Mouse (Mus musculus): ENCODE measurements around the gene Moap1. TPM values are rescaled to one million over a fixed set of nuclear protein-coding genes. Genes with fewer than 3 reads are reported as not detected.
A peak's percentile ranks its signal among the peaks of the same experiment; 100 is the strongest.

The Moap1 gene
- polyA plus RNA-seq, 1 experiment: not detected

- whole genome bisulfite sequencing: 1% methylated on average over 46 of the region's 46 CpGs
- peak overlapping the region; percentile 82 for H3K27ac ChIP-seq (ENCODE audit: control insufficient read depth, insufficient read depth, low read depth, low read length, poor library complexity)
- TF ChIP-seq POLR2A (IDR thresholded peaks at IDR 0.05; ENCODE audit: borderline replicate concordance, control insufficient read depth, low read depth, low read length) (peak; percentile 44; the same call in 1 of the 2 replicates), CTCF (IDR thresholded peaks at IDR 0.05; ENCODE audit: control insufficient read depth, insufficient read depth, low read length) (no peak)
- peak overlapping the region; percentile 91 for H3K4me3 ChIP-seq (replicated peaks; ENCODE audit: control insufficient read depth, low read depth, low read length)
- H3K4me1 ChIP-seq (ENCODE audit: control insufficient read depth, insufficient read depth, low read length): no peaks in the 10 kb centered on the region; the same call in 1 of the 2 replicates
These were observed 13.7 kb upstream of the Moap1 start for GRCm38 (mm10) chr12:102757055-102757688.

GRCm38 (mm10) chr12:102756304-102756703, 12.8 kb upstream of the Moap1 start:
- Histone ChIP-seq H3K4me1 (ENCODE audit: control insufficient read depth, insufficient read depth, low read length) (no peaks in the 10 kb centered on the region; the same call in 1 of the 2 replicates), H3K4me3 (replicated peaks; ENCODE audit: control insufficient read depth, low read depth, low read length) (no peak overlapping the region), H3K27ac (ENCODE audit: control insufficient read depth, insufficient read depth, low read depth, low read length, poor library complexity) (no peak overlapping the region)
- WGBS: 76% methylated on average over 7 of the region's 7 CpGs
- TF ChIP-seq CTCF (IDR thresholded peaks at IDR 0.05; ENCODE audit: control insufficient read depth, insufficient read depth, low read length): peak; percentile 47; the same call in 1 of the 2 replicates
- TF ChIP-seq POLR2A (IDR thresholded peaks at IDR 0.05; ENCODE audit: borderline replicate concordance, control insufficient read depth, low read depth, low read length): no peak

DNA sequence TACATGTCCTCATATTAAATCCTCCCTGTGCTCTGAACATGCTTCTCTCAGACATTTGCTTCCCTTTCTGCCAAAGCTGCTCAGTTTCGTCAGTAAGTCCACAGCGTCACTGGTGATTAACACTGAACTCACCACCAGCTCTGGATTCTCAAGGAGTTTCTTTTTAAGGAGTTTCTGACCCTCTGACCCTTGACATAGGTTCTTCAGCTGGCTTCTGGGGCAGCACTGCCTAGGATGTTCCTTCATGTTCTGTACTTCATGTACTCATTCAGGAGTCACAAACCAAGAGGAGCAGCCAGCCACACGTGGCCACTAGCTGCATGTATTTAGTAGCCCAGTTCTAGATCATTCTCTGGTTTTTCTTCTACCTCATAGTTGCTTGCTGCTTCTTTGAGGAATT, 4.8 kb upstream of the Moap1 start:
- no peak overlapping the region for H3K27ac ChIP-seq (ENCODE audit: control insufficient read depth, insufficient read depth, low read depth, low read length, poor library complexity)
- WGBS: 58% methylated on average over 3 of the region's 3 CpGs

DNA sequence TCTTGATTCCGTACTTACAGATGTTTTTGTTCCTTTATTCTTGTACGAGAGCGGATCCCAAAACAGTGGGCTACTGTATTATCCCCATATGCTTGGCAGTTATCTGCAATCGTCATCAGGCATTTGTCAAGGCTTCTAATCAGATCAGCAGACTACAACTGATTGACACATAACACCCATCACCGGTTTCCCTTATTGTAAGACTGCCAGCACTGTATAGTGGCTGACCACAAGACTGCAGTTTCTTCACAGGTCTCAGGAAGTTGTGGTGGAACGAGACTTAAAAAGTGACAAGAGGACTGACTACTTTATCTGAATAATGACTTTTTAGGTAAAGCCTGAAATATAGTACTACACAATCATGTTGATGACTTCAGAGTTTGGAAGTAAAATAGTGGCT, 1.4 kb upstream of the Moap1 start:
- Histone ChIP-seq H3K27ac (ENCODE audit: control insufficient read depth, insufficient read depth, low read depth, low read length, poor library complexity) (no peak overlapping the region; the same call in 1 of the 2 replicates), H3K4me3 (replicated peaks; ENCODE audit: control insufficient read depth, low read depth, low read length) (no peak overlapping the region), H3K4me1 (ENCODE audit: control insufficient read depth, insufficient read depth, low read length) (peaks cover 2% of the 10 kb centered on the region; the same call in 1 of the 2 replicates)
- no peak for TF ChIP-seq CTCF (IDR thresholded peaks at IDR 0.05; ENCODE audit: control insufficient read depth, insufficient read depth, low read length)
- no peak for TF ChIP-seq POLR2A (IDR thresholded peaks at IDR 0.05; ENCODE audit: borderline replicate concordance, control insufficient read depth, low read depth, low read length)
- 10% methylated on average over 6 of the region's 6 CpGs for WGBS

More for the DNA sequence above, 4.8 kb upstream of the Moap1 start:
- Histone ChIP-seq H3K4me1 (ENCODE audit: control insufficient read depth, insufficient read depth, low read length) (peaks cover 2% of the 10 kb centered on the region; the same call in 1 of the 2 replicates), H3K4me3 (replicated peaks; ENCODE audit: control insufficient read depth, low read depth, low read length) (no peak overlapping the region)
- no peak for TF ChIP-seq POLR2A (IDR thresholded peaks at IDR 0.05; ENCODE audit: borderline replicate concordance, control insufficient read depth, low read depth, low read length)
- no peak for TF ChIP-seq CTCF (IDR thresholded peaks at IDR 0.05; ENCODE audit: control insufficient read depth, insufficient read depth, low read length)

DNA sequence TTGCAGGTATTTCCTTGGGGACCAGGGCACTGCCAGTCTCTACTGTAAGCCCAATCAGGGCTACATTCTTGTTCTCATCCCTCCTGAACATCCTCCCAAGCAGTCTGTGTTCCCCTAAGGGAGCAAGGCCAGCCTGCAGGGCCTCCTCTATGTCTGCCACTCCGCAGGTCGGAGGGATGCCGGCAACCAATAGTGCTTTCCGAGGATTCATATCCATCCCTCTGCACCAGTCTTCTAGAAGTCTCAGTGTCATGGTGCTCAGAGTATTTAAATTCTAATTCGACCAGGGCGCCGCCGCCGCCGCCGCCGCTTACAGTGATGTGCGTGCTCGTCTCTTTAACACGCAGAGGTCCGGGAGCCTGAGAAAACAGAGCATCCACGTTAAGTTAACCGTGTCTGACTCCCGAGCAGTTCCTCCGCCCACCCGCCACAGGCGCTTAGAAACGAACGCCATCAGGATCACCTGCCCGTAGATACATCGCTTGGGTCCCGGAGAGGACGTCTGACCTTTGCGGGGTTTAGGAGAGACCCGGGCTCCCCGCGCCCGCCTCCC, 349 bp downstream of the Moap1 start:
- H3K4me1 ChIP-seq (ENCODE audit: control insufficient read depth, insufficient read depth, low read length): peaks cover 2% of the 10 kb centered on the region; the same call in 1 of the 2 replicates
- WGBS: 1% methylated on average over 33 of the region's 33 CpGs
- TF ChIP-seq CTCF (IDR thresholded peaks at IDR 0.05; ENCODE audit: control insufficient read depth, insufficient read depth, low read length): no peak
- no peak for TF ChIP-seq POLR2A (IDR thresholded peaks at IDR 0.05; ENCODE audit: borderline replicate concordance, control insufficient read depth, low read depth, low read length)
- H3K4me3 ChIP-seq (replicated peaks; ENCODE audit: control insufficient read depth, low read depth, low read length): peak overlapping the region; percentile 85
- peak overlapping the region; percentile 98 for H3K27ac ChIP-seq (ENCODE audit: control insufficient read depth, insufficient read depth, low read depth, low read length, poor library complexity)

DNA sequence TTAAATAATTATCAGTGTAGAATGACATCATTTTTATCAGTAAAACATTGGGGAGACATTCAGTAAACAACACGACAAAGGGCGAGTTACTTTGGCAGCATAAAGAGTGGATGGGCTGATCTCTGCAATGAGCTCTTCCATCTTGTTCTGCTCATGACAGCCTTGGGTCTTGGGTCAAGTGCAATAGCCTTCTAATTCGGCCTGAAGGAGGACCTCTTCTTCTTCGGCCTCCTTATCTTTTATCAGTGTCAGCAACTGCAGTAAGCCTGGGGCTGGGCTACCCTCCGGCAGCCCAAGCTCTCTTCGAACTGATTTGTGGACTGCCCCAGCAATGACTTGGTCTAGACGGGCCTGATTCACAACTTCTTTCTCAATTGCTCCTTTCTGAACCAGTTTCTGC, 1.4 kb downstream of the Moap1 start:
- H3K4me1 ChIP-seq (ENCODE audit: control insufficient read depth, insufficient read depth, low read length): peaks cover 2% of the 10 kb centered on the region; the same call in 1 of the 2 replicates
- WGBS: 70% methylated on average over 7 of the region's 7 CpGs

DNA sequence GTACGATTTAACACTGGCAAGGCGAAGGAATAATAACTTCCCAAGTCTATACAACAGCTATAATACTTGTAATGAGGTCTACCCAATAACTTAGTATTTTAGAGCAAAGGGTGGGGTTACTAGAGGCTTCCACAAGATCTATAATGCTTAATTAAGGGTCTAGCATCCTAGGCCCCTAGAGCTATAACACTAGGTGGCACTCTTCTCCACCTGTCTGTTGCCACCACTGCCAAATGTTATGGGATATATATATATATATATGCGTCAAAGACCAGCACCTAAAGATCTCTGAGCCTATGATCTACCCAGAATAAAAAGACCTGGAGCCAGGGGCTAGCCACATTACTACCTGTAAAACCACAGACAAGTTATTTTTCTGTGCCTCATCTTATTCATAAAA, 3.2 kb downstream of the Moap1 start:
- H3K4me1 ChIP-seq (ENCODE audit: control insufficient read depth, insufficient read depth, low read length): peaks cover 2% of the 10 kb centered on the region; the same call in 1 of the 2 replicates
- H3K4me3 ChIP-seq (replicated peaks; ENCODE audit: control insufficient read depth, low read depth, low read length): no peak overlapping the region
- H3K27ac ChIP-seq (ENCODE audit: control insufficient read depth, insufficient read depth, low read depth, low read length, poor library complexity): no peak overlapping the region
- 59% methylated on average over 3 of the region's 3 CpGs for WGBS
- no peak for TF ChIP-seq POLR2A (IDR thresholded peaks at IDR 0.05; ENCODE audit: borderline replicate concordance, control insufficient read depth, low read depth, low read length)
- no peak for TF ChIP-seq CTCF (IDR thresholded peaks at IDR 0.05; ENCODE audit: control insufficient read depth, insufficient read depth, low read length)

More for the DNA sequence above, 1.4 kb downstream of the Moap1 start:
- TF ChIP-seq POLR2A (IDR thresholded peaks at IDR 0.05; ENCODE audit: borderline replicate concordance, control insufficient read depth, low read depth, low read length) (no peak), CTCF (IDR thresholded peaks at IDR 0.05; ENCODE audit: control insufficient read depth, insufficient read depth, low read length) (no peak)
- Histone ChIP-seq H3K27ac (ENCODE audit: control insufficient read depth, insufficient read depth, low read depth, low read length, poor library complexity) (no peak overlapping the region), H3K4me3 (replicated peaks; ENCODE audit: control insufficient read depth, low read depth, low read length) (no peak overlapping the region)

- Histone ChIP-seq H3K27ac (ENCODE audit: control insufficient read depth, insufficient read depth, low read depth, low read length, poor library complexity) (no peak overlapping the region), H3K4me1 (ENCODE audit: control insufficient read depth, insufficient read depth, low read length) (no peaks in the 10 kb centered on the region), H3K4me3 (replicated peaks; ENCODE audit: control insufficient read depth, low read depth, low read length) (no peak overlapping the region)
- TF ChIP-seq CTCF (IDR thresholded peaks at IDR 0.05; ENCODE audit: control insufficient read depth, insufficient read depth, low read length): no peak
- no peak for TF ChIP-seq POLR2A (IDR thresholded peaks at IDR 0.05; ENCODE audit: borderline replicate concordance, control insufficient read depth, low read depth, low read length)
- 78% methylated on average over 5 of the region's 5 CpGs for WGBS
These were observed 4.4 kb downstream of the Moap1 start for GRCm38 (mm10) chr12:102739096-102739495.

All from bone marrow, adult 2 months (tissue).